Mouse (Mus musculus) hindbrain, embryonic 16.5 days (tissue): ENCODE results near the gene Fbxw11. TPM values are rescaled to one million over a fixed set of nuclear protein-coding genes. Genes with fewer than 3 reads are reported as not detected.
"Not testable (repeated sequence)": the region's sequence is repeated elsewhere in the genome, so short reads cannot be mapped to it uniquely, and the experiment has no call there.

Experiments used
- ATAC-seq: fragments of 200-750 bp; cut with Nextera tagmentation; 2 replicates; pipeline ENCODE4 v1.8.0; 2017; ENCODE audit warnings: moderate TSS enrichment, moderate library complexity
- H3K27ac ChIP-seq: fragments of 300-500 bp; sonication (generic); 2 replicates; pipeline ENCODE4 v1.5.1; 2014; ENCODE audit warnings: low read depth, mild to moderate bottlenecking, control low read depth, low read length, moderate library complexity
- H3K27me3 ChIP-seq: fragments of 300-500 bp; sonication (generic); replicated peaks from 2 replicates; pipeline ENCODE4 v1.6.1; 2014; ENCODE audit warnings: low read length; ENCODE audit not compliant: control insufficient read depth, insufficient read depth
- H3K36me3 ChIP-seq: fragments of 300-500 bp; sonication (generic); 2 replicates; pipeline ENCODE4 v1.6.1; 2014; ENCODE audit warnings: mild to moderate bottlenecking, low read length, moderate library complexity, mixed read lengths; ENCODE audit not compliant: control insufficient read depth, insufficient read depth
- H3K4me1 ChIP-seq: fragments of 300-500 bp; sonication (generic); 2 replicates; pipeline ENCODE4 v1.6.1; 2014; ENCODE audit warnings: low read depth, low read length; ENCODE audit not compliant: control insufficient read depth, insufficient read depth
- H3K4me2 ChIP-seq: fragments of 300-500 bp; sonication (generic); 2 replicates; pipeline ENCODE4 v1.6.1; 2014; ENCODE audit warnings: mild to moderate bottlenecking, low read length, control low read depth, moderate library complexity
- H3K4me3 ChIP-seq: fragments of 300-500 bp; sonication (generic); 2 replicates; pipeline ENCODE4 v1.5.1; 2014; ENCODE audit warnings: mild to moderate bottlenecking, low read length, control low read depth, moderate library complexity
- H3K9ac ChIP-seq: fragments of 300-500 bp; sonication (generic); 2 replicates; pipeline ENCODE4 v1.6.1; 2014; ENCODE audit warnings: low read depth, mild to moderate bottlenecking, control low read depth, low read length, moderate library complexity
- H3K9me3 ChIP-seq: fragments of 300-500 bp; sonication (generic); 2 replicates; pipeline ENCODE4 v1.6.1; 2014; ENCODE audit warnings: mild to moderate bottlenecking, low read length, moderate library complexity; ENCODE audit not compliant: control insufficient read depth
- whole genome bisulfite sequencing: fragments of 180-500 bp; shearing (Covaris S2); extraction: QIAGEN DNeasy Blood & Tissue Kit; methylation state at CpG from one replicate; pipeline ENCODE4 v1.1.7; 2014; 5-methylcytosine and 5-hydroxymethylcytosine counted together
- polyA plus RNA-seq: library from polyadenylated mRNA; unstranded; fragments of >200 nt; fragmentation: Nextera tagmentation; extraction: Ambion mirVana; gene quantifications from 2 replicates; pipeline ENCODE4 v1.2.1, GENCODE M21; 2015

Fbxw11 gene
- polyA plus RNA-seq, 1 experiment from 2014 or later, result 106 TPM

DNA sequence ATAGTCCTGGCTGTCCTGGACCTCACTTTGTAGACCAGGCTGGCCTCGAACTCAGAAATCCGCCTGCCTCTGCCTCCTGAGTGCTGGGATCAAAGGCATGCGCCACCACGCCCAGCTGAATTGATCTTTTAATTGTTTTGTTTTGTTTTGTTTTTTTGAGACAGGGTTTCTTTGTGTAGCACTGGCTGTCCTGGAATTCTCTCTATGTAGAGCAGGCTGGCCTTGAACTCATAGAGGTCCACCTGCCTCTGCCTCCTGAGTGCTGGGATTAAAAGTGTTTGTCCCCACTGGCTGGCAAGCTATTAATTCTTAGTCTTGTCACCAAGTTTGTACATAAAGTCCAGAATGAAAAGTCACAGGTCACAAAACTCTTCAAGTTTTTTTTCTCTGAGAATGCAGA is 36.6 kb downstream of the Fbxw11 start:
- WGBS, result 85% methylated on average over 4 of the region's 4 CpGs
- H3K27me3 ChIP-seq, H3K27ac ChIP-seq, H3K9ac ChIP-seq, H3K9me3 ChIP-seq, H3K36me3 ChIP-seq, H3K4me2 ChIP-seq, H3K4me3 ChIP-seq, ATAC-seq: not testable (repeated sequence)
- peaks cover 12% of the 10 kb centered on the region for H3K4me1 ChIP-seq

DNA sequence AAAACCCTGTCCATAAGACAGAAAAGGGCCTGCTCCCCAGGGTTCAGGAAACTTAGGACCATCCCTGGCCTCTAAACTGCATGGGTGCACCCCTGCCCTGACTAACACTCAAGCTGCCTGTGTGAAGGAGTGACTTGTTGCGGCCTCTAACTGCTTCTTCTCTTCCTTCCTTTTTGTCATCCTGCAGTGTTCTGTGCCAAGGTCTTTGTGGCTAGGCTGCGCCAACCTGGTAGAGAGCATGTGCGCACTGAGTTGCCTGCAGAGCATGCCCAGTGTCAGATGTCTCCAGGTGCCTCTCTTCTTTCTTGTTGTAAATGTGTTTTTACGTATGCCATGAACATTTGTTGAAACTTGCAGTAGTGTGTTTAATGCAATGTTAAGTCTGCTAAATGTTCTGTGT is 37.5 kb downstream of the Fbxw11 start:
- Histone ChIP-seq H3K36me3 (no peaks in the 10 kb centered on the region), H3K4me2 (no peak overlapping the region), H3K4me3 (no peak overlapping the region), H3K27me3 (no peaks in the 10 kb centered on the region), H3K27ac (no peak overlapping the region), H3K9me3 (no peaks in the 10 kb centered on the region), H3K4me1 (peaks cover 12% of the 10 kb centered on the region), H3K9ac (no peak overlapping the region)
- ATAC-seq, result no peak
- 81% methylated on average over 4 of the region's 4 CpGs for WGBS

- WGBS, result 55% methylated on average over 3 of the region's 3 CpGs
- ATAC-seq, result no peak
- H3K4me2 ChIP-seq, result no peak overlapping the region
These were observed 38.8 kb downstream of the Fbxw11 start for GRCm38 (mm10) chr11:32681192-32681795.

DNA sequence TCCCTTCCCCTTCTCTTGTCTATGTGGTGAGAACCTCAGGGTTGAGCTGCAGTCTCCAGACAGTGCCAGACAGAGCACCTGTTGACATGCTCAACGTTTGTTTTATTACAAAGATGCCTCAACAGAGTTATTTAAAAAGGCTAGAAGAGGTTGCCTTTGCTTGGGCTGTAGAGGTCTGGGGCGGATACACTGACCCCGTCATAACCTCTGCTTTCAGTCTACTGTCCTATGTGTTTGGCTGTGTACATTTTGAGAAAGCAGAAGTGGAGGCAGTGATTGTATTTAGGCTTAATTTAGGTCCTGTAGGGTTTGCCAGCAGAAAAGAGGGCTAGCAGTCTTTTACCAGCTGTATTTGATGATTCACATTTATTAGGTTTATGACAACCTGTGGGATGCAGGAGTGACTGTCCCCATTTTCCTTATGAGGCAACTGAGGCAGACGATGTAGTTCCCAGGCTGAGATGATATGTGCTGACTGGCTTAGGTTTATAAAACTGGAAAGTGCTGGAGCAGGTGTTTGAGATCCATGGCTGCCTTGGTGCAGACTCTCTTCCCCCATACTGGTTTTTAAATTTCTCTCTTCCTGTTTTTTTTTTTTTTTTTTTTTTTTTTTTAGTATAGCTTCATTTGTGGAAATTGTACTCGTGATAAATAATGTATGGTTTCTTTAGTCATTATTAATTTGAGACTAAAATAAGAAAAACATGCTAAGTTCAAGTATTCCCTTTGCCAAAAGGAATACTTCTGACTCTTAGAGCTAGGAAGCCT is 40.0 kb downstream of the Fbxw11 start:
- H3K9ac ChIP-seq, result no peak overlapping the region
- peaks cover 10% of the 10 kb centered on the region; the same call in 1 of the 2 replicates for H3K4me1 ChIP-seq
- 81% methylated on average over 5 of the region's 5 CpGs for WGBS
- no peak overlapping the region for H3K27ac ChIP-seq
- H3K4me2 ChIP-seq, result no peak overlapping the region
- no peak for ATAC-seq
- H3K9me3 ChIP-seq, result no peaks in the 10 kb centered on the region
- H3K36me3 ChIP-seq, result no peaks in the 10 kb centered on the region
- H3K4me3 ChIP-seq, result no peak overlapping the region
- no peaks in the 10 kb centered on the region for H3K27me3 ChIP-seq

More at GRCm38 (mm10) chr11:32681192-32681795, 38.8 kb downstream of the Fbxw11 start:
- no peak overlapping the region for H3K27ac ChIP-seq
- no peaks in the 10 kb centered on the region for H3K36me3 ChIP-seq
- no peak overlapping the region for H3K9ac ChIP-seq
- H3K4me3 ChIP-seq, result no peak overlapping the region
- peaks cover 12% of the 10 kb centered on the region for H3K4me1 ChIP-seq
- H3K9me3 ChIP-seq, result no peaks in the 10 kb centered on the region
- no peaks in the 10 kb centered on the region for H3K27me3 ChIP-seq

DNA sequence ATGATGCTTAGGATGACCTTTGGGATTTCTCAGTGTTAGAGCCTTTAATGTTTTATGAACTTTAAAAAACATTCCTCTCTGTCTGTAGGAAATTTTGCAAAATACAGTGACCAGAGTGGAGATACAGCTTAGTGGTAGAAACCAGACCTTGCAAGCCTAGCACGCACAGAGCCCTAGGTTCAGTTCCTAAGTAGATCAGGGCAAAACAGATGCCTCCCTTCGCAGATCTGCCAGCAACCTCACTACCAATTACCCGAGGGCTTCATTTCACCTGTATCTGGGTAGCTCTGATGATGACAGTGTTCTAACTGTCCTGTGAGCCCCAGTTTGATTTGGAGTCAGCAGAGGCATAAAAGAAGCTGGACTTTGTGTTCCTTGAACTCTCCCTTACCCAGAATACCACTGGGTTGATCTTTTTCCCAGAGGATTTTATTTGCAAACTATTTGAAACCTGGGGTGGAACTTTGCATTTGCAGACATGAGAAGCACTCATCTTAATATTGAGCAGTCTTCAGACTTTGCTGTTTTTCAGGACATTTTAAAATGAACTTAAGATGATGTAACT is 42.2 kb downstream of the Fbxw11 start:
- no peaks in the 10 kb centered on the region for H3K9me3 ChIP-seq
- H3K27me3 ChIP-seq, result no peaks in the 10 kb centered on the region
- no peak for ATAC-seq
- no peaks in the 10 kb centered on the region for H3K36me3 ChIP-seq
- H3K9ac ChIP-seq, result no peak overlapping the region
- H3K4me1 ChIP-seq, result peaks cover 13% of the 10 kb centered on the region
- no peak overlapping the region for H3K4me2 ChIP-seq
- 75% methylated on average over 3 of the region's 3 CpGs for WGBS
- no peak overlapping the region for H3K4me3 ChIP-seq
- H3K27ac ChIP-seq, result no peak overlapping the region

- peaks cover 6% of the 10 kb centered on the region for H3K4me1 ChIP-seq
- H3K4me3 ChIP-seq, result no peak overlapping the region
- no peak overlapping the region for H3K9ac ChIP-seq
- H3K27me3 ChIP-seq, result no peaks in the 10 kb centered on the region
- no peak overlapping the region for H3K4me2 ChIP-seq
- H3K36me3 ChIP-seq, result no peaks in the 10 kb centered on the region
- no peaks in the 10 kb centered on the region for H3K9me3 ChIP-seq
- no peak overlapping the region for H3K27ac ChIP-seq
- 95% methylated on average over 2 of the region's 2 CpGs for WGBS
- ATAC-seq, result no peak
These were observed 45.8 kb downstream of the Fbxw11 start for GRCm38 (mm10) chr11:32688245-32688855.

GRCm38 (mm10) chr11:32689510-32689909 is 47.0 kb downstream of the Fbxw11 start:
- Histone ChIP-seq H3K36me3 (no peaks in the 10 kb centered on the region), H3K9me3 (no peaks in the 10 kb centered on the region), H3K4me2 (no peak overlapping the region), H3K9ac (no peak overlapping the region), H3K4me3 (no peak overlapping the region), H3K27ac (no peak overlapping the region), H3K27me3 (no peaks in the 10 kb centered on the region), H3K4me1 (peaks cover 11% of the 10 kb centered on the region)
- ATAC-seq, result no peak
- 100% methylated on average over 1 of the region's 1 CpGs for WGBS

DNA sequence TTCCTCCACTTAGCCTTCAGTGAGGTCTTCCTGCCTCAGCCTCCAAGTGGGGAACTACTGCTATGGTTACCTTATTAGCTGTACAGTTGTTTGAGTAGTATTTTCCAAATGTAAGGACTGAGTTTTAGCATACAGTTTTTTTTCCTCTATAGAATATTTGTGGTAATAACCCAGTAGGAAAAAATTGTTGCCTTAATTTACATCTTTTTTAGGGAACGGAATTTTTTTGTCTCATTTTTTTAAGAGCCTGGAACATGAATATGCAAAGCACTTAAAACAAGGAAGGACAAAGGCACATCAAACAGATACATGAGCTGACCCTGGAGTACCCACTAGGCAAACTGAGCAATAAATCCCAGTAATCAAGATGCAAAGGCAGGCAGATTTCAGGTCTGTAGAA is 50.3 kb downstream of the Fbxw11 start:
- Histone ChIP-seq H3K4me2 (no peak overlapping the region), H3K9me3 (no peaks in the 10 kb centered on the region), H3K4me1 (peaks cover 9% of the 10 kb centered on the region), H3K27me3 (no peaks in the 10 kb centered on the region), H3K27ac (no peak overlapping the region), H3K4me3 (no peak overlapping the region), H3K9ac (no peak overlapping the region), H3K36me3 (no peaks in the 10 kb centered on the region)
- ATAC-seq, result no peak
- WGBS, result 91% methylated on average over 1 of the region's 1 CpGs
